Mouse (Mus musculus) A20 (cell line): ENCODE results near the gene Gnaq.
"Not testable (repeated sequence)": the region's sequence is repeated elsewhere in the genome, so short reads cannot be mapped to it uniquely, and the experiment has no call there.

Experiments
- DNase-seq: peaks from one replicate; pipeline ENCODE4 v3.0.0-alpha.2; 2011; ENCODE audit warnings: low read depth, low spot score

Gene Gnaq

DNA sequence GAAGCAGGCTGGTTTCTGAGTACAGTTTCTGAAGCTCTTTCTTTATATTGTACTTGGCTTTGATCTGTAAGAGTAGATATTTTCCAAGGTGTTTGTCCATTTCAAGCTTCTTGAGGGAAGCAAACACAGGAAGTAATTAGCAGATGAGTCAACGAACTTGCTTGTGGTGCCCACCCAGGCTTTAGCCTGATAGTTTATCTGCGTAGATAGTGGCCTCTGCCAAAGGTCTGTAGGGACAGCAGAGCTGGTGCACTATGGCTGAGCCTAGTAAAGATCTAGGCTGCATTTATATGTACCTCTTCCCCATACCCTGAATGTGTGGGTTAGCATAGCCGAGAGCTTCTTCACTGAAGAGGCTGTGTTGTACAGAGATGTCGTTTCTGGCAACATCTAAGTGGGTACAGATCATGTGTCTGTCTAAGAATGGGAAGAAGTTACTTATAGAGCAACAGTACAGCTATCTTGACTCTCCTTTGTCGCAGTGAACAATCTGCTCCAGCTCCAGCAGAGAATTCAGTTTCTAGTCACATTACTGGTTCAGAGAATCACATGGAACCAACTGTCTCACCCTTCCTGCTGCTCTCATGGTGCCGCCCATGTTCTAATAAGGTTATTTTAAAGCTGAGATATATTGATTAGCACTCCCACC, 127.3 kb downstream of the Gnaq start:
- DNase-seq: no peak

DNA sequence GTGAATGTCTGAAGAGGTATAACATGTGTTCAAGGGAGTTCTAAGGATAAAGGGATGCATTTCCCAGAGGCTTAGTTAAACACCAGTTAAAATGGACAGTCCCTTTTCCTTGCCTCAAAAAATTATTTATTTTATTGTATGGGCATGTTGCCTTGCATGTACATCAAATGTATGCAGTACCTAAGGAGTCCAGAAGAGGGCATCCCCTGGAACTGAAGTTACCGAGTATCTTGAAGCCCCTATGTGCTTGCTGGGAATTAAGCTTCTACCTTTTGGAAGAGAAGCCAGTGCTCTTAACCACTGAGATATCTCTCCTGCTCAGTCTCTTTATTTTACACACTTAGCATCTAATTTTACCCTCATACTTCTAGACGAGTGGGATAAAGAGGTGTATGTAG, 127.8 kb downstream of the Gnaq start:
- DNase-seq: peak; percentile 54

DNA sequence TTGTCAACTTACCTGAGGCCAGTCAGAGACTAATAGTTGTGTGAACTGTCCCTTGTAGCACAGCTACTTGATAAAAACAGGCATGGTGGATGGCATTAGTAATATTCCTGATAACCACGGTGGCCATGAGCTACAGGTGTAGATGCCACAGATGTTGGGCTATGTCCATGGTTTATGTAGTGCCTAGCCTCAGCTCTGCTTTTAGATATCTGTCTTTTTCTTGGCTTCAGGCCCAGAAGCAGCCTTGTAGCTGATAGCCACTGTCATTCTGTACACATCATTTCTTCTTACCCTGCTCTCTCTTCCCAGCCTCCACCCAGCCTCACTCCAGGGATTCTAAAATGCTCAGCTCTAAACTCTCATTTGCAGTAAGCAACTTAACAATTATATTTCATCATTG, 128.3 kb downstream of the Gnaq start:
- no peak for DNase-seq

DNA sequence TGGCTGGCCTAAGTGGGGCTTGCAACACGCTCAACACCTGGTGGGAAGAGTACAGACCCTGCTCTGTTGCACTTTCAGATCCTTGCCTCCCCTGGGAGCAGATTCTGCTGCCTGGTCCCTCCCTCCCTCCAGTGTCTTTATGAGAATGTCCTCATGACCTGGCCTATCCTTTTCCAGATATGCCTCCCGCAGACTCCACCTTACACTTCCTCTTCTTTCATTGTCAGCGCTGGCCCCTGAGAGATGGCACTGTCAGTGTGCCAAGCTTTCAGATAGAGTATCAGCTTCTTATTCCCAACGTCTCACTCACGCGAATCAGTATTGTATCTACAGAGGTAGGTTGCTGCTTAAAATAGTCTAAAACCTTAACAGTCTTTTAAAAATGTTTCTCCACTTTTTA, 129.0 kb downstream of the Gnaq start:
- no peak for DNase-seq

DNA sequence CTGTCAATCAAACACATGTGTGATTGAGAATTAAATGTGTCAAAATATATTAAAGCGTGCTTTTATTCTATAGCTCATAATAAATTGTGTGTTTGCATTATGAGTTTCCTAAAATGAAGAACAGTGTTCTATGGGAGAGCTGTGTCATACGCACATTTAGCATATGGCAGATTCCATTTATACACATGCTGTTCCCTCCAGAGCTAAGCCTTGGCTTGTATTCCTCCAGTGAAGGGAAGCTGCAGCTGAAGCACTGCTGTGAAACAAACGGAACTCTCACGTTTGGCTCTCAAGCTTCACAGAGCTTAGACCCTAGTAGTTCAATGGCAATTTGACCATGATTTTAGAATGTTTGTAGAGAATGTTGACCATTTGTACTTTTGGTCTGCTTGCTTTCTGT, 129.7 kb downstream of the Gnaq start:
- no peak for DNase-seq

DNA sequence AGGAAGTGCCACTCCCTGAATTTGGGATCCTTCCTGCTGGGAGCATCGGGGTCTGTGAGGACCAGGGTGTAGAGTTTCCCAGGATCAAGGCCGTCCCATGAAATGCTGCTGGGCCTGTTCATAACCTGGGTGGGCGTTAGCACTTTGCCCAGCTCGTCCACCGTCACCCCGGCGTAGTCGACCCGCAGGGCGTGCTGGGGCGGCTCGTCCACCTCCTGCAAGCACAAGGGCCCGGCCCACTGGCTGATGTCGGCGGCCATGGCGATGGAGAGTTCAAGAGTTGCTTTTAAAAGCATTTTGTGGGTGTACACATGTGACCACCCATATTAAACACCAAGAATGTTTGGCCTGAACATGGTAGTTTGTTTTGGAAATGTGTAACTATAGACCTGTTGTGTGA, 134.7 kb downstream of the Gnaq start:
- not testable (repeated sequence) for DNase-seq

DNA sequence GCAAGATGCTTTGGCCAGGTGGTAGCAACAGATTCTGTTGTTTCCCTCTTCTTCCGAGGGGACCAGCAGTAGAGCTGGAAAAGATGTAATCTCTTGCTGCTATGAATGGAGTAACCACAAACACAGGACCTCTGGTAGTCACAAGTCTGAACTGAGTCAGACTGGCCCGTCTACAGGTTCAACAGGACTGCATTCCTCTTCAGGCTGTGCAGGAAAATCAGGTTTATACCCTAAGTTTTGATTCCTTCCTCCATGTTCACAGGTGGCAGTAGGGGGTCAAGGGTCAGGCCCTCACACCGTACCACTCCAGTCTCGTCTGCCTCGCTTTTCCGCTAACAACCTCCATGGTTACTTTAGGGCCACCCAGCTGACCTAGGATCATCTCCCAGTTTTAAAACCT, 137.6 kb downstream of the Gnaq start:
- DNase-seq: no peak

DNA sequence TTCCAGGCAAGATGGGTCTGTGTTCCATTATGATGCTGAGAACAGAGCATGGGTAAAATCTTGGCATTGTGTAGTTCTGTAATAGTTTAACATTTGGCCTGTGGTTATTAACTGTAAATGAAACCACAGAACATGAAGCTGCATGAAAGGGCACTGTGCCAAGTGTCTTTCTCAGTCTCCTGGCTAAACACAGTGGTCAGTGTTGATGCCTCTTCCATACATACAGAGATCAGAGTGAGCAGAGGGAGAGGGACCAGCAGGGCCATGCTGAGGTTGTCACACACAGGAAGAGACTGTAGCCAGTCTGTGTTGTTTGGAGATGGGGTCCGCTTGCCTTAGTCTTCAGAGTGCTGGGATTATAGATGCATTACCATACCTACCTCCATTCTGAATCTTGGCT, 138.4 kb downstream of the Gnaq start:
- DNase-seq: no peak

DNA sequence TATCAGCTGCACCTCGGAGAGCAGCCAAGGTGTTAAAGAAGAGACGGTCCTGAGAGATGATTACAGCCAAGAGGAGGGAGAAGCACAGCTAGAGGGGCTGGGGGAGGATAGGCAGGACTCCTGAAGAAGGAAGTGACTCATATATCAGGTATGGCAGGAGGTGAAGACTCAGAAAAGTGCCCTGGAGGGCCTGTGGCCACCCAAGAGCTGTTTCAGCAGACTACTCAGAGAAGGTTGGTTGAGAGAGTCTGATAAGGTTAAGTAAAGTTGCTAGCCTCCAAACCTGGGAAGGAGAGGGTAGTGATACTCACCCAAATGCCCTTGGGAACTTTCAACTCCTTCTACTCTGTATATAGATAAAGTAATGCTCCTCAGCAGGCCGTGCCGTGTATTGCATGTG, 140.4 kb downstream of the Gnaq start:
- no peak for DNase-seq

DNA sequence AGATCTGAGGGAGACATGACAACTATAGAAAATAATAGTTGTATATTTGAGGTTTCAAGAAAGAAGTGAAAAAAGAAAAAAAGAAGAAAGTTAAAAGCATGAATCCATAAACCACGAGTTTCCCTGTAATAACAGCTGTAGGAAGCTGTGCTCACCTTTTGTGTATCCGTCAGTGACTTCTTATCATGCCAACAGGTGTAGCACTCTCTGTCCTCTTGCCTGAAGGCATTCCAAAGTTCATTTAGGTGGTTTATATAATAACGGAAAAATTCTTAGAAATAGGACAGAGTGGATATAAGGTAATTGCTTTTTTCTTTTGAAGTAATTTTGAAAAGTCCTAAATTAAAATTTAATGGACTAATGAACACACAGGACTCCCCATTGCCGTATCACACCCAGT, 147.6 kb downstream of the Gnaq start:
- no peak for DNase-seq

DNA sequence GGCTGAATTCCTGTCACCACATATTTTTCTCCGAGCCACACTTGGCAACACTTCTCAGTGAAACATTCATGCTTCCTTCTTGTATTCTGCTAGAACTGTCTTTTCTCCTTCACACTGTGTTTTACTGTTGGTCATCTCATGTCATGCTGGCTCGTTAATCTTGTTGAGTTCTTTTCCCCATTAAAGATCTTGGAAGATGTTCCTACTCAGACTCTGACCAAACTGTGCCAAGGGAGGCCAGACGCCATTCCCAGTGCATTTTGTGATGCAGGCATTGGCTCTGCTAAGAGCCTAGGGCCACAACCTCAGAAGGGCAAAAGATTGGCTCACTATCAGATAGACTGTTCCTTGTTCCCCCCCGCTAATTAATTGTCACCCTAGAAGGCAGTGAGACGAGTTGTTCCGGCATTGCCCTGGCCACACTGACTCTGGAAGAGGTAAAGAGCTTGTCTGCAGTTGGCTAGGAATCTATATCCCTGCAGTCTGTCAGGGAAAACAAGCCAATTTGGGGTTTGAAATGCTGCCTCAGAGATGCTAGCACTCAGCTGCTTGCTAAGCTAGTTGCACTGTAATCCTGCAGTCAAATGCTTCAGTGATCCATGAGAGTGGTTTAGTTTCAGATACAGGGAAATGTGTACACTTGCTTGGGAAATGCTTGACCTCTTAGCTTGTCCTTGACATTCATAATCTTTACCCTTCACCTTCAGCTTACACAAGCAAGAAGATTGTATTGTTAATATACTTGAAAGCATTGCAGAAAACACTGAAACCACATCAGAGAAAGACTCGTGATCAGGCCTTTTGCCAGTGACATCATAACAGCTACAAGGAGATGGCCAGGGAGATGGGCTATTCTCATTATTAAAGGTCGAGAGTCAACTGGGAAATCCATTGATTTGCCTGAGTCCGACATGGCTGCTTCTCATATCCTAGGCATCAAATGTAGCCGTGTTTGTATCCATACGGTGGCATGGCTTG, 152.7 kb downstream of the Gnaq start:
- no peak for DNase-seq

DNA sequence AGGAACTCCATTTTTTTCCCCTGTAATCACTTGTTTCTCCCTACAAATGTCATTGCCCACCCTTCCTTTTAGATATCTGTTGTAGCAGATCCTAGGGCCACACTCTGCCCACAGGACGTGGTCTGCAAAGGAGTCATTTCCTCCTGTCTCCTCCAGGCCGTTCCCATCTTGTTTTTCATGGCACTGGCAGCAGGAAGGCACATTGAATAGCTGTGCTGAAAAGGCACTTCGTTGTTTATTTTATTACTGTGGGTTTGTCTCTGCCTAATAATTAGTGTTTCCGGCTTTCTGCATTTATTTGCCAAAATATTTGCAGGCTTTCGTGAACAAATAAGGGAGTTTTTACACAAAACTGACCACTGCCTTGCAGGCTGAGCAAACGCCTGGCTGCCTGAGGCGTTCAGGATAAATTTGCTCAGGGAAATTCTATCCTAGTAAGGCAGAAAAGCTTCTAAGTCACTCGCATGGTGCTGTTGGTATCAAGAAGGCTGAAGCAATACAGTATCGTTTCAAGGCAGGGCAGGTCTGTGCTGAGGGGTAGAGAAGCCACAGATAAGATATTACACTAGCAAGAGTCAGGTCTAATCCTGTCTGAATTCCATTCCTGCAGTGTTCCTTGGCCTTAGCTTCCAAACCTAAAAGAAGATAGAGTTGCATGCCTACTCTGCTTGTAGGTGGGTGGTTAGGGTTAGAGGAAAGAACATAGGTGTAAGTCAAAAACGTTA, 154.0 kb downstream of the Gnaq start:
- no peak for DNase-seq

DNA sequence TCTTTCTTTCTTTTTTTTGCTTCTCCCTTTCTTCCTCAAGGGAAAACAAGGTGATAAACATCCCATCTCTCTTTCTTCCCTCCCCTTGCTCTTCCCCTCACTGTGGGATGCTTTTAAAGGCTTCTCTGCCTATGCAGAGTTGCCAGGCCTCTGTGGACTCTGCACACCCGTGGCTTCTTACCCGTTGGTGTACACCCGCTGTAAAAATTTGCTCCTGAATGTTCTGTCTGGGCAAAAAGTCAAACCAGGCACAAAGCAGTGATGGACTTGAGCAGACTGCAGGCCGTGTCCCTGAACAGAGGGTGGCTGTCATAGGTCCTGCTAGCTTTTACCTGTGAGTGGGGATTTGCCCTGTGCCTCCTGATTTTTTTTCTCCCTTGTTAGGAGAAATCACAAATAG, 154.7 kb downstream of the Gnaq start:
- no peak for DNase-seq

DNA sequence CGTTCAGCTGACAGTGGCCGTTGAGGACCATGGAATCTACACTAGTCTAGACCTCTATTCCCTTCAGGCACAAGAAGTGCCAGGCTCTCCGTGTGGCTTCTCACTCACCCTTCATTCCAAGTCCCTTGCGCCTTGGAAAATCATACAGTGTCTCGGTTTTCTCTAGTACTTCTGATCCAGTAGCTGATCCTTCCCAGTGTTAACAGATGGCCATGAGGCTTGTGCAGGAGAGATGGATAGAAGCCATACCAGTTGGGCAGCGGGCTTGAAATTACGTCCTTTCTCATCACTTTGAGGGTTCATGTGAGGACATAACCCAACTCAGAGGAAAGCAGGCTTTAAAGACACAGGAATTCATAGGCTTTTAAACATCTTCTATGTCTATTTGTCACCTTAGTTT, 155.3 kb downstream of the Gnaq start:
- DNase-seq: no peak

DNA sequence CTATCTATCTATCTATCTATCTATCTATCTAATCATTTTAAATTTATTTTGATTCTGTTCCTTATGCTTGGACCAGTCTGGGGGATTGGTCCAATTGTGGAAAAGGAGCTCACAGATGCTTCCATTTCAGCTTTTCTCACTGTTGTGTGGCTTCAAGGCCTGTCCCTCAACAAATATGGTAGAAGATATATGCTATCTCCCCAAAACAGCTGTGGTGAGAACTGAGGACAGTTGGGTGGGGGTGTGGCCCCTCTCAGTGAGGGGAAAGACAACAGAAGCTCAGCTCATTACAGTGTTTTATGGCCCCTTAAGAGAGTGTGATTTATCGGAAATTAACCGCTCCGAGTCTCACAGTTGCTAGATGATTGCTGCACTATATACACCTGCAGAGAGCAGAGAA, 158.5 kb downstream of the Gnaq start:
- no peak for DNase-seq

DNA sequence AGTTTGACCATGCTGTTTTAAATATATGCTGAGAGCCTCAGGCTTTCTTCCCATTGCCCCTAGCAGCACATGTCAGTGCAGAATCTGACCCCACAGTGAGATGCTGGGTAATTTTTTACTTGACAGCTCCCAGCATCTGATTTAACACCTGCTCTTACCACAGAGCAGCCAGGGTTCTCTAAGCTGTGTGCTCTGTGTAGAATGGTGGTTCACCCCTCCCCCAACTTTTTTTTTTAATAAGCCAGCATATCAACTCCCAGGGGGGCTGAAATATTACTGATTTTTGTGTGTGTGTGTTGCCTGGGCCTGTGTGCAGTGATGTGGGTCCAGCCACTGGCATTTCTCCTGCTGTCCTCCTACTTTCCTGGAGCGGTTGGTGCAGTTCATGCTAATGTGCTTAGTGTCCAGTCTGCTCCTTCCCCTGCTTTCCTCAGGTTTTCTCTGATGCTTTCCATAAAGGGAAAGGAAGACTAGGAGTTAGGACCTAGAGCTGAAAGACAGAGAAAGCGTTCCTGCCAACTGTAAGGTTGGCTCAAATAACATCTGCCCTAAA, 159.5 kb downstream of the Gnaq start:
- peak; percentile 17 for DNase-seq

DNA sequence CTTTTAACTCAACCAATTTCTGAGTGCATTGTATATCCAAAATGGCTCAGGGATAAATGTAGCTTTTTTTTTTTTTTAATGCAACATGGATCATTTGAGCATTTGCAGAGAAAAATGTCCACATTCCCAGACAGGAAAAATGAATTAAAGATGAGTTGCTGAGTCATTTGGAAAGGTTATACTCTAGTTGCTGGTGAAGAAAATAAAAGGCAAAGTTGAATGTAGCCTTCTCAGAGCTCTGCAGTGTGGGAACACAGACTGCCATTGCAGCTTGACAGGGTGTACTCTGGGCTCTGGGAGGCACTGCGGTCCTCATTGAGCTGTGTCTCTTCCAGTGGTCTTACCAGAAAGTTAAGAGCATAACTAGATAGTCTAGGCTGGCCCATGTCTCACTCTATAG, 160.3 kb downstream of the Gnaq start:
- DNase-seq: no peak

DNA sequence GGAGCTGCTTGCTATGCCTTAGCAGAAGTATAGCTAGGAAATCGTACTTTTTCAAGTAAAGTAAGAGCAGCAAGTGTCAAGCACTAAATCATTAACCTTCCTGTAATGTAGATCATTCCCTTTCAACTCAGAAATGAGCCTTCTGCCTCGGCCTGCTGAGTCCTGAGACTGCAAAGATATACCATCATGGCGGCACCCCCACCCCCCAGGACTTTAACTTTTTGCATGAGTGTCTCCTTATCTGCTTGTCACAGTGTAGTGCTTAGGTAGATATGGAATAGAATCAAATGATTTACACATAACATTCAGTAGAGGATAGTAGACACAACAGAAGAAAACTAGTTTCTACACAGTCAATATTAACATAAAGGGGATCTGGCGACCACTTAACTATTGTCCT, 167.8 kb downstream of the Gnaq start:
- DNase-seq: no peak

DNA sequence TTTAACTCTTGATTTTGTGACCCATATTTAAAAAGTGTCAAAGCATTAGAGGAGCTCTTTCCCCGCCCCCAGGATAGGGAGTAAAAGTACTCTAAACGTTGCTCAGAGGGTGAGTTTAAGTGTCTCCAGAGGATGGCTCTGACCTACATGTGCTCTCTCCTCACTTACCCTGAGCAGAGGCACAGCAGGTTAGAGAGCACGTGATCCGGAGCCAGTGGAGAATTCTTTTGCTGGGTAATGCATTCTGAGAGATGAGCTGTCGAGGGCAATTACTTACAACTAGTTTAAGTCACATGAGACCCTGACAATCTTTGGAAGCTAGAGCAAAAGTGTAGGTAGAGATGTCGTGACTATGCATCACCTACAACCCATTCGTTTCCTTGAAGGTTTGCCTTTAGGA, 168.7 kb downstream of the Gnaq start:
- DNase-seq: no peak

DNA sequence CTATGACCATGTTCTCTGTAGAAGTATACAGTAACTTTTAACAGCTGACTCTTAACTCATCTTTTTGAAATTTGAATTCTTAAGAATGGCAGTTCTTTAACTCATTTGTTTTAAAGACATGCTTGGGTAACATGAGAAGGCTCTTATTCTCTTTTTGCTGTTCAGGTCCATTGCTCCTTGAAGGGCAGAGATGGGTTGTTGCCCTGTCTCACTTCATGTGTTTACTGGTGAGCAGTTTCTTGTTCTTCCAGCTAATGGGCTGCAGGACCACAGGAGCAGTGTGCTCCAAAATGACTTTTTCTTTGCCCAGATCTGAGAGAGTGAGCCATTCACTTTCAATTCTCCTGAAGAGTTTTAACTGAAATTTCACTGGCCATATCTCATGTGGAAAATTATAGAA, 176.4 kb downstream of the Gnaq start:
- DNase-seq: peak; percentile 16

DNA sequence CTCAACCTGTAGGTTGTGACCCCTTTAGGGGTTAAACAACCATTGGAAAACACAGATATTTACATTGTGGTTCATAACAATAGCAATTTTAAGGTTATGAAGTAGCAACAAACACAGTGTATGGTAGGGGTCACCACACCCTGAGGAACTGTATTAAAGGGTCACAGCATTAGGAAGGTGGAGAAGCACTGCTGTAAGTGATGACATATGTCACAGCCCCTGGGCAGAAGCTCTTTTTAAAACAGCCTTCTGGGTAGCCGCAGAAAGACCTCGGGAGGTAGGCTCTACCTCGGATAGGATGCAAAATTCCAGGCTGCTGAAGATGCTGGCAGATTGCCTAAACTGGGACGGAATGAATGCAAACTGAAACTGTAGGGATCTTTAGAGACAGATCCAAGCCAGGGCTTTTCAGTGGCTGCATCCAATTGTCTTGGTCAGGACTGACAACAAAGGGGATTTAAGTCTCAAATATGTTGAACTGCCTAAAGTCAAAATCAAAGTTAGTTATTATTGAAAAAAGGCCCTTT, 181.7 kb downstream of the Gnaq start:
- DNase-seq: no peak

DNA sequence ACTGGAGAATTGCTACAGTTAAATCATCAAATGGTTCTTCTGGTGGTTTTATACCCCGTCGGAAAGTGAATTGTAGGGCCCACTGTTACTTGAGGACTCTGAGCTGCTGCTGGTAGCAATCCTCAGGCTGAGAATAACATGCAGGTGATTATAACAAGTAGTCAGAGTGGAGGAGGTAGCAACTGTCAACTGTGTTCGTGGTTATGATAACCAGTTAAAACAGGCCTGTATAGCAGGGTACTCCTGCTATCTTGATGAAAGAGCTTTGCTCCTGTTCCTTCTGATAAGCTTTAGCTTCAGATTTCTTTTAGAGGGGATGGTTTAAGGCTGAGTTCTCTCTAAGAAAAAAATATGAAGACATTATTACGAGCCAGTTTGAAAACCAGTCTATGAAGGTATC, 182.9 kb downstream of the Gnaq start:
- no peak for DNase-seq
